Mouse (Mus musculus): ENCODE measurements around the gene C1qa.

GRCm38 (mm10) chr4:136860022-136860421, 38.6 kb downstream of the C1qa start:
- no peak for TF ChIP-seq MAFK (IDR thresholded peaks at IDR 0.05; ENCODE audit: insufficient replicate concordance, low read length)
- TF ChIP-seq ETS1 (conservative IDR thresholded peaks at IDR 0.05; ENCODE audit: low read depth, low read length), result no peak
- TF ChIP-seq ZC3H11A (IDR thresholded peaks at IDR 0.05; ENCODE audit: low read depth, low read length), result no peak
- TF ChIP-seq CTCF (conservative IDR thresholded peaks at IDR 0.05 in 1 of 2, IDR thresholded peaks at IDR 0.05 in 1 of 2; ENCODE audit: low read depth in 2 of 2, low read length in 2 of 2), result peak; percentile 13 to 45; a peak in 2 of 4 replicates
- no peak for TF ChIP-seq POLR2A (IDR thresholded peaks at IDR 0.05; ENCODE audit: low read depth, low read length)
- TF ChIP-seq CHD1 (IDR thresholded peaks at IDR 0.05; ENCODE audit: low read depth, low read length), result no peak
